Comparison of ENCODE assay signal across 11 mouse cellular contexts in the genomic region with DNA sequence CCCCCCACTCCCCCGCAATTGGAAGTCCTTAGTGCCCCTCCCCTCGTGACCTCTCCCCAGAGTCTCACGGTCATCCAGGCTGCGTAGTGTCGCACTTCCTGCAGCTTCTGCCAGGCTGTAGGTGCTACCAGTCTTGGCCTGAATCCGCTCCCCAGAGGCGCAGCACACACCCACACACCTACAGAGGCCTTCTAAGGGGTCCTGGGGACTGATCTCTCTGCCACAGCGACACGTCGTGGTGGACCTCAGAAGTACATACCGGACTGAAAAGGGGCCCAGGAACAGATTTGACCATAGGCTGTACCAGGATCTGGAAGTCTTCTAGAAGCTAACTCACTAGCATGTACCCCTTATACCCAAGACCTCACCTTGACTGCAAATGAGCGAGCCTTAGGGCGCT. TPM values are rescaled to one million over a fixed set of nuclear protein-coding genes. Genes with fewer than 3 reads are reported as not detected.
DNase-seq lines count a peak whose midpoint lies in the region; ATAC-seq and TF ChIP-seq lines count a peak whose summit lies in the region.
"Had no signal": no experiment of that assay in that cellular context is flagged by ENCODE, and none has a peak within 500 bp of the region (broad histone marks: within the 10 kb centered on the region; RNA-seq: fewer than 3 reads in every experiment).

No protein-coding gene starts in this region.

- TF ChIP-seq CTCF in lung, embryonic 14.5 days (IDR thresholded peaks at IDR 0.05; ENCODE audit: low read depth) = peak; percentile 32

- 16% methylated on average over 13 of the region's 13 CpGs for WGBS in lung, embryonic 14.5 days
- 23% methylated on average over 13 of the region's 13 CpGs for WGBS in forebrain, embryonic 13.5 days

- H3K4me3 ChIP-seq in lung, embryonic 14.5 days (ENCODE audit: low read depth, low read length) = no peak overlapping the region
- no peak overlapping the region for H3K4me3 ChIP-seq in forebrain, embryonic 13.5 days

- DNase-seq in cerebellum, postnatal 25 days = peak; percentile 27 to 58
- DNase-seq in cerebellum, adult 9-10 months = no peak
- DNase-seq in lung, embryonic 14.5 days = peak; percentile 40
- no peak for DNase-seq in lung, postnatal 14 days
- peak; percentile 6 for DNase-seq in splenic B cell, adult 2 months (ENCODE audit: low read depth, low spot score)
- no peak for DNase-seq in layer of hippocampus, postnatal 14 days (ENCODE audit: low spot score in 2 of 2)
- DNase-seq: lung, adult 18-20 months had no signal

- no peaks in the 10 kb centered on the region for H3K9me3 ChIP-seq in lung, embryonic 14.5 days (ENCODE audit: low read depth, low read length)
- no peaks in the 10 kb centered on the region for H3K9me3 ChIP-seq in forebrain, embryonic 13.5 days (replicated peaks)

- H3K27ac ChIP-seq in lung, embryonic 14.5 days (ENCODE audit: low read depth) = no peak overlapping the region
- H3K27ac ChIP-seq in forebrain, embryonic 13.5 days = no peak overlapping the region

- no peak for ATAC-seq in lung, embryonic 14.5 days (ENCODE audit: insufficient read depth)
- ATAC-seq in forebrain, embryonic 13.5 days = peak; percentile 41; the same call in 1 of the 2 replicates
- no peak for ATAC-seq in erythroblast, adult 5-6 weeks (replicated peaks; ENCODE audit: low FRiP score, poor library complexity, severe bottlenecking)

- H3K36me3 ChIP-seq in lung, embryonic 14.5 days (ENCODE audit: insufficient read depth) = no peaks in the 10 kb centered on the region
- no peaks in the 10 kb centered on the region for H3K36me3 ChIP-seq in forebrain, embryonic 13.5 days (ENCODE audit: poor library complexity, severe bottlenecking)
- no peaks in the 10 kb centered on the region for H3K36me3 ChIP-seq in splenic B cell, adult 2 months (ENCODE audit: control insufficient read depth, insufficient read depth, low read length, poor library complexity, severe bottlenecking)

- H3K4me2 ChIP-seq in lung, embryonic 14.5 days = no peak overlapping the region
- no peak overlapping the region for H3K4me2 ChIP-seq in forebrain, embryonic 13.5 days

- no peaks in the 10 kb centered on the region for H3K4me1 ChIP-seq in lung, embryonic 14.5 days (ENCODE audit: insufficient read depth)
- peaks cover 7% of the 10 kb centered on the region; the same call in 1 of the 2 replicates for H3K4me1 ChIP-seq in forebrain, embryonic 13.5 days

- H3K9ac ChIP-seq in lung, embryonic 14.5 days = no peak overlapping the region
- no peak overlapping the region for H3K9ac ChIP-seq in forebrain, embryonic 13.5 days

- H3K27me3 ChIP-seq in lung, embryonic 14.5 days (ENCODE audit: insufficient read depth, low read length) = 0 out of 2 replicates have a peak, but pooled peaks cover 9% of the 10 kb centered on the region
- H3K27me3 ChIP-seq in forebrain, embryonic 13.5 days = no peaks in the 10 kb centered on the region
- H3K27me3 ChIP-seq in splenic B cell, adult 2 months (ENCODE audit: control insufficient read depth, insufficient read depth, low read length, poor library complexity, severe bottlenecking) = no peaks in the 10 kb centered on the region; the same call in 1 of the 2 replicates

RNA-seq across cellular contexts. Expression of a gene that starts 53.8 kb away (rescaled TPM):
- not detected in 2 replicates for polyA plus RNA-seq in lung, embryonic 14.5 days (2014; fragmentation: Nextera tagmentation; extraction: Ambion mirVana)
- polyA plus RNA-seq in forebrain, embryonic 13.5 days (2015; fragmentation: Nextera tagmentation; extraction: Ambion mirVana) = 6.2 and 7.5 TPM in 2 replicates
- 0.42 TPM in 1 of 2 replicates, not detected in the other for total RNA-seq in erythroblast, adult 5-6 weeks (2015; ENCODE audit: low replicate concordance)
- total RNA-seq in erythroblast, adult 5-6 weeks (2017; ENCODE audit: low replicate concordance) = 0.26 TPM in 1 of 2 replicates, not detected in the other
- total RNA-seq in layer of hippocampus, postnatal 14 days (2021) = 1 to 10 TPM; 1.1 to 2.2 TPM
- total RNA-seq: gastrocnemius, adult 18-20 months had no signal
- polyA plus RNA-seq: C2C12 had no signal

Comparison
In these comparisons a context has a peak if more than half of its experiments do, and no peak if none do; other contexts are left out.
1. DNase-seq: peak in cerebellum, postnatal 25 days (2 of 2), lung, embryonic 14.5 days (single experiment) and splenic B cell, adult 2 months (single experiment); none in cerebellum, adult 9-10 months (single experiment), lung, postnatal 14 days (single experiment) and layer of hippocampus, postnatal 14 days (0 of 2).